Comparison of ENCODE assay signal across 8 mouse cellular contexts in the genomic region with DNA sequence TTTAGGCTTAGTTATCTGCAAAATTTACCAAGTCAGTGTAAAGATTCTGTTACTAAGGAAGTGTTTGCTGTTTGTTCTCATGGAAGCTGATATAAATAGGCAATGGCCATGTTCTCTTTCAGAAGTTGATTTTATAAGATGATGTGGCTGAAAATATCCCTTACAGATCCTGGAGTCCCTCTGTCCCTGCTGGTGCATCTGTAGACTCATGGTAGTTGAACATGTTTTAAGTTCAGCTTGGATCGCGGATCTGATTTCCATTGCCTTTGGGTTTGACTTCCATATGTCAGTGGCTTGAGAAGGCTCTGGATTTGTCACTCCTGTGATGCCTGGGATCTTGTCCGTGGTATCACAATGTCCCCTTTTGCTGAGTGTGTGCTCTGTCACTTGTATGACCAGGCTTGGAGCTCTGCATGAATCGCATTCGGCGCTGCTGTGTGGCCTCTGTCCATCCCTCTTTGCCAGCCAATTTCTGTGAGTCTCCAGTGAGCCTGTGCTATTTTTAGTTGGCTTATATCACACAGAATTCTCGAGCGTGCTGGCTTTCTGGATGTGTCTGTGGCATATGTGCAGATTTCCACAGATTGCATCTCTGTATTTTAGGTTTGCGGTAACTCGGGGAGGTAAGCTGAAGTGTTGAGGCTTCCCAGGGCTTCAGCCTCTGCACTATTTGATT. TPM values are rescaled to one million over a fixed set of nuclear protein-coding genes. Genes with fewer than 3 reads are reported as not detected.
DNase-seq lines count a peak whose midpoint lies in the region.

No protein-coding gene starts in this region.

- peak; percentile 30 for DNase-seq in adrenal gland, postnatal 10 days
- DNase-seq in adrenal gland, adult (ENCODE audit: inconsistent age in 2 of 2, low spot score in 1 of 2) = no peak
- DNase-seq in right cerebral cortex, adult 18-20 months = peak; percentile 73
- no peak for DNase-seq in right cerebral cortex, postnatal 14 days
- peak; percentile 14 to 19 for DNase-seq in heart, postnatal 36 days
- DNase-seq in telencephalon, adult 2 months (ENCODE audit: low read depth, low spot score) = peak; percentile 78
- DNase-seq in embryo, embryonic 11 days = no peak
- no peak for DNase-seq in thymus, postnatal 4 days

- intact Hi-C loops in heart, postnatal 36 days (cut with DNase I) = no loop called here

RNA-seq across cellular contexts. Expression of gene Rps27rt, which starts 41.3 kb away (rescaled TPM):
- total RNA-seq in adrenal gland, postnatal 10 days (2021) = 10 to 100 TPM; 43.0 to 65.9 TPM
- 10 to 100 TPM; 19.7 to 23.9 TPM for total RNA-seq in heart, postnatal 36 days (2021)

RNA-seq across cellular contexts. Expression of gene Osbpl10, which starts 45.5 kb away (rescaled TPM):
- 1 to 10 TPM; 8.1 to 8.5 TPM for total RNA-seq in adrenal gland, postnatal 10 days (2021)
- 1 to 10 TPM; 2.2 to 2.7 TPM for total RNA-seq in heart, postnatal 36 days (2021)

Comparison
In these comparisons a context has a peak if more than half of its experiments do, and no peak if none do; other contexts are left out.
1. DNase-seq: peak in adrenal gland, postnatal 10 days (single experiment), right cerebral cortex, adult 18-20 months (single experiment), heart, postnatal 36 days (2 of 2) and telencephalon, adult 2 months (single experiment); none in adrenal gland, adult (0 of 2), right cerebral cortex, postnatal 14 days (single experiment), embryo, embryonic 11 days (single experiment) and thymus, postnatal 4 days (single experiment).